Mouse (Mus musculus) erythroblast, embryonic 14.5 days (primary cell): Measurements from ENCODE around the gene Phactr4.

Experiments
- GATA1 ChIP-seq: IDR thresholded peaks from 2 replicates; pipeline ENCODE4 v1.6.1; 2012; ENCODE audit warnings: low read length, inconsistent platforms, mixed read lengths
- TAL1 ChIP-seq: IDR thresholded peaks from 3 replicates; pipeline ENCODE4 v1.6.1; 2012; ENCODE audit warnings: low read length, inconsistent platforms, mixed read lengths

- TF ChIP-seq GATA1 (no peak), TAL1 (no peak)
Measured at GRCm38 (mm10) chr4:132397120-132397519, 25.2 kb downstream of the Phactr4 start.
